Mouse (Mus musculus) liver (tissue): Measurements from ENCODE around the gene Castor2.

Experiments
- DNase-seq: peaks from one replicate; pipeline ENCODE4 v3.0.0-alpha.2; 2020; ENCODE audit warnings: mixed read lengths

The Castor2 gene

GRCm38 (mm10) chr5:134168033-134168432 is 68.5 kb downstream of the Castor2 start:
- DNase-seq, result no peak

- DNase-seq, result no peak
Observed at GRCm38 (mm10) chr5:134169231-134169630, 69.7 kb downstream of the Castor2 start.

- no peak for DNase-seq
Observed at GRCm38 (mm10) chr5:134170167-134170566, 70.7 kb downstream of the Castor2 start.

GRCm38 (mm10) chr5:134173206-134173605 is 73.7 kb downstream of the Castor2 start:
- DNase-seq, result peak; percentile 56

- no peak for DNase-seq
Observed at GRCm38 (mm10) chr5:134175696-134176095, 76.2 kb downstream of the Castor2 start.

- peak; percentile 84 for DNase-seq
Observed at GRCm38 (mm10) chr5:134176169-134176881, 76.8 kb downstream of the Castor2 start, which contains the start of gene Rcc1l. Gene Rcc1l (minus strand): TSS chr5:134176774.

- no peak for DNase-seq
Observed at GRCm38 (mm10) chr5:134178536-134178935, 79.0 kb downstream of the Castor2 start.

GRCm38 (mm10) chr5:134179871-134180270 is 80.4 kb downstream of the Castor2 start:
- DNase-seq, result peak; percentile 78

- no peak for DNase-seq
Observed at GRCm38 (mm10) chr5:134182172-134182571, 82.7 kb downstream of the Castor2 start.

- no peak for DNase-seq
Observed at GRCm38 (mm10) chr5:134182735-134183134, 83.2 kb downstream of the Castor2 start.

GRCm38 (mm10) chr5:134183162-134183561 is 83.7 kb downstream of the Castor2 start:
- DNase-seq, result no peak

- peak; percentile 99 for DNase-seq
Observed at GRCm38 (mm10) chr5:134183880-134184808, 84.6 kb downstream of the Castor2 start, which contains the start of gene Gtf2ird2. Gene Gtf2ird2 (plus strand): TSS chr5:134184019.

GRCm38 (mm10) chr5:134186059-134186458 is 86.5 kb downstream of the Castor2 start:
- DNase-seq, result no peak

GRCm38 (mm10) chr5:134186961-134187731 is 87.6 kb downstream of the Castor2 start:
- DNase-seq, result peak; percentile 71

- DNase-seq, result peak; percentile 13
Observed at GRCm38 (mm10) chr5:134188571-134188970, 89.1 kb downstream of the Castor2 start.

GRCm38 (mm10) chr5:134193664-134194063 is 94.2 kb downstream of the Castor2 start:
- DNase-seq, result no peak
